Mouse (Mus musculus) liver, embryonic 16.5 days (tissue): ENCODE data around the gene Ncbp2. TPM values are rescaled to one million over a fixed set of nuclear protein-coding genes. Genes with fewer than 3 reads are reported as not detected.
A peak's percentile ranks its signal among the peaks of the same experiment; 100 is the strongest.

ENCODE experiments used
- ATAC-seq: fragments of 200-750 bp; cut with Nextera tagmentation; 2 replicates; pipeline ENCODE4 v1.8.0; 2017; ENCODE audit warnings: low read depth, mild to moderate bottlenecking, moderate number of reproducible peaks, moderate library complexity
- H3K27ac ChIP-seq: fragments of 300-500 bp; sonication (generic); 2 replicates; pipeline ENCODE4 v1.5.1; 2014; ENCODE audit warnings: mild to moderate bottlenecking, low read length
- H3K27me3 ChIP-seq: fragments of 300-500 bp; sonication (generic); 2 replicates; pipeline ENCODE4 v1.6.1; 2014; ENCODE audit warnings: low read depth, low read length, mixed read lengths; ENCODE audit not compliant: control insufficient read depth, insufficient read depth
- H3K36me3 ChIP-seq: fragments of 300-500 bp; sonication (generic); 2 replicates; pipeline ENCODE4 v1.6.1; 2014; ENCODE audit warnings: mild to moderate bottlenecking; ENCODE audit not compliant: control insufficient read depth, insufficient read depth
- H3K4me1 ChIP-seq: fragments of 300-500 bp; sonication (generic); 2 replicates; pipeline ENCODE4 v1.6.1; 2014; ENCODE audit warnings: low read depth, low read length, mixed read lengths; ENCODE audit not compliant: control insufficient read depth
- H3K4me2 ChIP-seq: fragments of 300-500 bp; sonication (generic); 2 replicates; pipeline ENCODE4 v1.6.1; 2014; ENCODE audit warnings: low read depth, low read length, mixed read lengths
- H3K4me3 ChIP-seq: fragments of 300-500 bp; sonication (generic); 2 replicates; pipeline ENCODE4 v1.5.1; 2014; ENCODE audit warnings: low read depth, mild to moderate bottlenecking, low read length
- H3K9ac ChIP-seq: fragments of 300-500 bp; sonication (generic); 2 replicates; pipeline ENCODE4 v1.6.1; 2014; ENCODE audit warnings: low read depth, low read length
- H3K9me3 ChIP-seq: fragments of 300-500 bp; sonication (generic); replicated peaks from 2 replicates; pipeline ENCODE4 v1.6.1; 2016; ENCODE audit warnings: low read length; ENCODE audit not compliant: control insufficient read depth
- WGBS: fragments of 180-500 bp; shearing (Covaris S2); extraction: QIAGEN DNeasy Blood & Tissue Kit; methylation state at CpG from one replicate; pipeline ENCODE4 v1.1.7; 2014; ENCODE audit not compliant: insufficient replicate concordance; 5-methylcytosine and 5-hydroxymethylcytosine counted together
- polyA plus RNA-seq: library from polyadenylated mRNA; unstranded; fragments of >200 nt; fragmentation: Nextera tagmentation; extraction: Ambion mirVana; gene quantifications from 2 replicates; pipeline ENCODE4 v1.2.1, GENCODE M21; 2015

Ncbp2 gene
- polyA plus RNA-seq, 1 experiment from 2014 or later, result 25.8 TPM

DNA sequence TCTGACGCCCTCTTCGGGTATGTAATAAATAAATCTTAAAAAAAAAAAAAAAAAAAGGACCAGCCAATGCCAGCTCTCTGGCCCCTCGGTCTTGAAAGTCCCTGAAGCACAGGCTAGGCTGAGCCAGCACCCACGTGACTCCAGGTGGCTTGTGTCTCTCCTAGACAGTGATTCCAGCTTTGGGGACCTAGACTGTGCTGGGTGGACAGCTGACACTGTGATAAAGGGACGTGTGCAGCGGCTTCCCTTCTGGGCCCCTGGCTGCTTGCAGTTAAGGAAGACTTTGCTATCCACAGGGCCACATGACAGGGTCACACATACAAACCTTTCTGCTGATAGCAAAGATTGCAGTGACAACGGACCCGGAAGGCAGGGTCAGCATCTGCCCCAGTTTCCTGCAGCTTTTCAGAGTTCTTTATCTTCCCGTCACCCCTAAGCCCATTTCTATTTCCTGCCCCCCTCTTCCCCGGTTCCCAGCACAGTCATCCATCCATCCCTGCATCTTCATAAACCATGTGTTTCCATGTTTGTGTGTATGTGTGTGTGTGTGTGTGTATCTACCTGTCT is 37.9 kb upstream of the Ncbp2 start:
- Histone ChIP-seq H3K4me2 (no peak overlapping the region), H3K27me3 (no peaks in the 10 kb centered on the region; the same call in 1 of the 2 replicates), H3K9me3 (no peaks in the 10 kb centered on the region), H3K27ac (no peak overlapping the region), H3K36me3 (no peaks in the 10 kb centered on the region), H3K4me1 (peaks cover 4% of the 10 kb centered on the region; the same call in 1 of the 2 replicates), H3K4me3 (no peak overlapping the region), H3K9ac (no peak overlapping the region)
- no peak for ATAC-seq
- WGBS, result 24% methylated on average over 10 of the region's 10 CpGs

DNA sequence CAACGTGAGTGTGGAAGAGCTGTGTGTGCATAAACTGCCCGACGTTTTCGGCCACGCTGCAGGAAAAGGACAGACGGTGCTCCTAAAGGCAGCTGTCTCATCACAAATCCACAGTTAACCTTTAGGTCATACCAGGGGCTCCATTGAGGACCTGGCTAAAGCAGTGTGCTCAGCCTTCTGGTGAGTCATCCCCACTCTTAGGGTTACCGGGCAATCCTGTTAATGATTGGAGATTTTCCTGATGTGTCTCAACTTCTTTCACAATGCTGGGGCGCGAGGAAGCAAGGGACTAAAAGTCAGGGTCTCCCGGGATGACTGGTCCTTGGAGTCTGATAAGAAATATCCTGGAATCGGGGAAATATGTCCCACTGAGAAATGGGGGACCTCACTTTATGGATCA is 30.5 kb upstream of the Ncbp2 start:
- Histone ChIP-seq H3K4me3 (no peak overlapping the region; the same call in 1 of the 2 replicates), H3K4me2 (peak overlapping the region; percentile 38), H3K4me1 (no peaks in the 10 kb centered on the region; the same call in 1 of the 2 replicates), H3K9ac (no peak overlapping the region), H3K36me3 (no peaks in the 10 kb centered on the region), H3K27me3 (no peaks in the 10 kb centered on the region), H3K9me3 (no peaks in the 10 kb centered on the region), H3K27ac (no peak overlapping the region)
- ATAC-seq, result no peak
- 54% methylated on average over 11 of the region's 11 CpGs for WGBS

DNA sequence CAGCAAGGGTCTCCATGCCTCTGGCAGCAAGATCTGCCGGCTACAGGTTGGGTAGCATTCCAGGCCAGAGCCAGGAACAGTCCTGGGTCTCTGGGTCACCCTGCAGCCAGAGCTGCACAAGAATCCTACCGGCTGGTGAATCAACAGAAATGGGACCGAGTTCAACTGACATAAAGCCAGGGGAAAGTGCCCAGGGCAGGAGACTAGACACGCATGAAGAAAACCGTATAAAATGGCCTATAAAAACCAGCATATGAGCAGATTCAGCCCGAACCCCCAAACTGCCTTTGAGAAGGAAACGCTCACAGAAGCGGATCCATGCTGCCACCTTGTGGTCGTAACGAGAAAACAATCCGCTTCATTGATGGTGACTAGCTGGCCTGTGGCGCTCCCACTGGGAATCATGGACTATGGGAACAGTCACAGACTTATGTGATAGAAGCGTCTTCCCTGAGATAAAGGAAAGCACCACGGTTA is 30.0 kb upstream of the Ncbp2 start:
- Histone ChIP-seq H3K4me1 (no peaks in the 10 kb centered on the region; the same call in 1 of the 2 replicates), H3K27ac (no peak overlapping the region), H3K27me3 (no peaks in the 10 kb centered on the region), H3K4me3 (peak overlapping the region; percentile 21; the same call in 1 of the 2 replicates), H3K36me3 (no peaks in the 10 kb centered on the region), H3K9ac (no peak overlapping the region), H3K9me3 (no peaks in the 10 kb centered on the region), H3K4me2 (peak overlapping the region; percentile 38)
- 4% methylated on average over 14 of the region's 14 CpGs for WGBS
- no peak for ATAC-seq

- 58% methylated on average over 6 of the region's 6 CpGs for WGBS
- Histone ChIP-seq H3K27me3 (no peaks in the 10 kb centered on the region), H3K4me3 (no peak overlapping the region), H3K9me3 (no peaks in the 10 kb centered on the region), H3K4me2 (no peak overlapping the region), H3K4me1 (no peaks in the 10 kb centered on the region), H3K36me3 (no peaks in the 10 kb centered on the region), H3K27ac (no peak overlapping the region), H3K9ac (no peak overlapping the region)
- ATAC-seq, result no peak
These were observed 23.9 kb upstream of the Ncbp2 start for GRCm38 (mm10) chr16:31924368-31924767.

GRCm38 (mm10) chr16:31926091-31926490 is 22.2 kb upstream of the Ncbp2 start:
- H3K27ac ChIP-seq, result no peak overlapping the region
- no peak overlapping the region for H3K9ac ChIP-seq
- no peak for ATAC-seq
- no peaks in the 10 kb centered on the region for H3K36me3 ChIP-seq
- H3K4me1 ChIP-seq, result no peaks in the 10 kb centered on the region
- no peaks in the 10 kb centered on the region for H3K9me3 ChIP-seq
- H3K4me3 ChIP-seq, result no peak overlapping the region
- H3K27me3 ChIP-seq, result no peaks in the 10 kb centered on the region
- no peak overlapping the region for H3K4me2 ChIP-seq
- WGBS, result 62% methylated on average over 6 of the region's 6 CpGs

DNA sequence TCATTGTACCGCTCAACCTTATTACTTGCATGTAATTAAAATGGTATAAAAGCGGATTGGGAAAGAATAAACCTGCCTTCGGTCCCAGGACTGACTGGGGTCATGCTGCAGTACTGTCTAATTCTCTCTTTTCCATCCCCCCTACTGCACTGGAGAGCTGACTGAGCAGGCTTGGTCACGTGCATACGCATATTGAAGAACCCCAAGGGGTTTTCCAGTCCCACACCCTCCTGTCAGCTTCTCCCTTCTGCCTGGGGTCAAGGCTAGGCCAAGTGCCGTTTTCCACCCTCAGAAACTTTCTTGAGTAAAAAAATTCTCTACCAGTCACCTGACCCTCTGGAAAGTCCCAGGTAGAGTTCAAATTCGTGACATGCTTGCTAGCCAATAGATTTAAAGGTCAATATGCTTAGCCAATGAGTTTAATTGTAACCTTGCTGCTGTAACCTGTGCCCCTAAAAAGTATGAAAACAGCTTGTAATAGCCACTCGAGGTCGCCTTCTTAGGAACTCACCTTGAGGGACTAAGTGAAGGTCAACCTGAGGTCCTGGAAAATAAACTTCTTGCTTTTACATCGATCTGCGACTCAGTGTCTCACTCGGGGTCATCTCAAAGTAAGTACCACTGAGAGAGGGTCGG is 21.6 kb upstream of the Ncbp2 start:
- no peaks in the 10 kb centered on the region for H3K36me3 ChIP-seq
- no peaks in the 10 kb centered on the region for H3K9me3 ChIP-seq
- no peak for ATAC-seq
- H3K4me2 ChIP-seq, result no peak overlapping the region
- H3K27me3 ChIP-seq, result no peaks in the 10 kb centered on the region
- no peaks in the 10 kb centered on the region for H3K4me1 ChIP-seq
- no peak overlapping the region for H3K4me3 ChIP-seq
- 63% methylated on average over 13 of the region's 13 CpGs for WGBS
- no peak overlapping the region for H3K27ac ChIP-seq
- no peak overlapping the region for H3K9ac ChIP-seq

GRCm38 (mm10) chr16:31927412-31927811 is 20.9 kb upstream of the Ncbp2 start:
- H3K4me1 ChIP-seq, result no peaks in the 10 kb centered on the region
- WGBS, result 58% methylated on average over 5 of the region's 5 CpGs
- no peaks in the 10 kb centered on the region for H3K36me3 ChIP-seq

DNA sequence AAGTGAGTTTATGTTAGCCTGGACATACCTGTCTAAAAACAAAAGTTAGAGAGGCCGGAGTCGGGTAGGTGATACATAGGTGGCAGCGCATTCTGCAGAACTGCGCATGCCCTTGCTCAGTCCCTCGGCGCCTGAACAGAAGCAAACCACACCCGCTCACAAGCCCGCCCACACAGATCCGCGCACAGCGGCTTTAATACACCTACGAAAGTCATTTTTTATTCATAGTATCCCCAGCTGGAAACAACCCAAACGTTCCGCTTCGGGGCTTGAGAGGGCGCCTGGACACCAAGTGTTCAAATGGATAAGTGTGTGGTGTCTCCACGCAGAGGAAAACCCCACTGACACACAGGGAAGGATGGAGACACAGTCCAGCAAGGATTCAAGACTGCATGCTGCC is 17.0 kb upstream of the Ncbp2 start:
- H3K9ac ChIP-seq, result no peak overlapping the region
- 48% methylated on average over 17 of the region's 17 CpGs for WGBS
- H3K27ac ChIP-seq, result no peak overlapping the region
- no peak overlapping the region for H3K4me3 ChIP-seq
- H3K9me3 ChIP-seq, result no peaks in the 10 kb centered on the region
- peaks cover 46% of the 10 kb centered on the region for H3K27me3 ChIP-seq
- H3K36me3 ChIP-seq, result no peaks in the 10 kb centered on the region
- no peak for ATAC-seq
- H3K4me1 ChIP-seq, result peaks cover 8% of the 10 kb centered on the region
- no peak overlapping the region for H3K4me2 ChIP-seq

More at GRCm38 (mm10) chr16:31927412-31927811, 20.9 kb upstream of the Ncbp2 start:
- no peak for ATAC-seq
- Histone ChIP-seq H3K4me2 (no peak overlapping the region), H3K9me3 (no peaks in the 10 kb centered on the region), H3K27ac (no peak overlapping the region), H3K27me3 (peaks cover 7% of the 10 kb centered on the region; the same call in 1 of the 2 replicates), H3K4me3 (no peak overlapping the region), H3K9ac (no peak overlapping the region)

GRCm38 (mm10) chr16:31932255-31932654 is 16.1 kb upstream of the Ncbp2 start:
- peaks cover 49% of the 10 kb centered on the region for H3K27me3 ChIP-seq
- H3K4me1 ChIP-seq, result peaks cover 8% of the 10 kb centered on the region
- H3K4me2 ChIP-seq, result no peak overlapping the region
- H3K36me3 ChIP-seq, result no peaks in the 10 kb centered on the region
- H3K9me3 ChIP-seq, result no peaks in the 10 kb centered on the region
- H3K27ac ChIP-seq, result no peak overlapping the region
- H3K4me3 ChIP-seq, result no peak overlapping the region
- WGBS, result 60% methylated on average over 5 of the region's 5 CpGs
- no peak overlapping the region for H3K9ac ChIP-seq
- ATAC-seq, result no peak
